Mouse (Mus musculus) hindbrain, postnatal 0 days (tissue): ENCODE measurements around the gene Ret. TPM values are rescaled to one million over a fixed set of nuclear protein-coding genes. Genes with fewer than 3 reads are reported as not detected.

Experiments used
- ATAC-seq: fragments of 200-750 bp; cut with Nextera tagmentation; 2 replicates; pipeline ENCODE4 v1.8.0; 2017; ENCODE audit warnings: mild to moderate bottlenecking, moderate TSS enrichment, moderate library complexity
- DNase-seq: peaks from one replicate; pipeline ENCODE4 v3.0.0-alpha.2; 2015; ENCODE audit warnings: low spot score
- H3K27ac ChIP-seq: fragments of 300-500 bp; sonication (generic); 2 replicates; pipeline ENCODE4 v1.5.1; 2014; ENCODE audit warnings: mild to moderate bottlenecking
- H3K27me3 ChIP-seq: fragments of 300-500 bp; sonication (generic); 2 replicates; pipeline ENCODE4 v1.6.1; 2014; ENCODE audit warnings: low read length, mixed read lengths; ENCODE audit not compliant: insufficient read depth
- H3K36me3 ChIP-seq: fragments of 300-500 bp; sonication (generic); 2 replicates; pipeline ENCODE4 v1.6.1; 2014; ENCODE audit warnings: low read length, mixed read lengths; ENCODE audit not compliant: insufficient read depth
- H3K4me1 ChIP-seq: fragments of 300-500 bp; sonication (generic); 2 replicates; pipeline ENCODE4 v1.6.1; 2014; ENCODE audit warnings: antibody characterized with exemption, low read length, mixed read lengths; ENCODE audit not compliant: insufficient read depth
- H3K4me2 ChIP-seq: fragments of 300-500 bp; sonication (generic); 2 replicates; pipeline ENCODE4 v1.6.1; 2014; ENCODE audit warnings: low read depth, mild to moderate bottlenecking, low read length, moderate library complexity, mixed read lengths
- H3K4me3 ChIP-seq: fragments of 300-500 bp; sonication (generic); 2 replicates; pipeline ENCODE4 v1.5.1; 2014; ENCODE audit warnings: low read length
- H3K9ac ChIP-seq: fragments of 300-500 bp; sonication (generic); replicated peaks from 2 replicates; pipeline ENCODE4 v1.6.1; 2014; ENCODE audit warnings: mild to moderate bottlenecking, low read length, moderate library complexity, mixed read lengths
- H3K9me3 ChIP-seq: fragments of 300-500 bp; sonication (generic); 2 replicates; pipeline ENCODE4 v1.6.1; 2016; ENCODE audit warnings: low read length, mixed read lengths
- CTCF ChIP-seq: IDR thresholded peaks from 2 replicates; pipeline ENCODE4 v1.5.1; 2016; ENCODE audit warnings: antibody characterized with exemption, control low read depth, low read depth
- WGBS: fragments of 180-500 bp; shearing (Covaris S2); extraction: QIAGEN DNeasy Blood & Tissue Kit; methylation state at CpG from one replicate; pipeline ENCODE4 v1.1.7; 2014; 5-methylcytosine and 5-hydroxymethylcytosine counted together
- polyA plus RNA-seq: library from polyadenylated mRNA; unstranded; fragments of >200 nt; fragmentation: Nextera tagmentation; extraction: Ambion mirVana; gene quantifications from 2 replicates; pipeline ENCODE4 v1.2.1, GENCODE M21; 2015
- total RNA-seq: library from RNA; depleted of rRNA; stranded (reverse); fragments of >200 nt; gene quantifications from 2 replicates; pipeline ENCODE4 v1.2.3, GENCODE M21; 2014

The Ret gene
- total and polyA plus RNA-seq, 2 experiments from 2014 or later: 15.6 to 58.5 TPM

GRCm38 (mm10) chr6:118192882-118193281, 4.6 kb downstream of the Ret start:
- no peaks in the 10 kb centered on the region for H3K36me3 ChIP-seq
- ATAC-seq (no peak), DNase-seq (no peak)
- TF ChIP-seq CTCF: no peak
- H3K4me3 ChIP-seq: no peak overlapping the region
- no peak overlapping the region for H3K4me2 ChIP-seq
- no peaks in the 10 kb centered on the region for H3K9me3 ChIP-seq
- 50% methylated on average over 3 of the region's 3 CpGs for WGBS
- H3K27ac ChIP-seq: no peak overlapping the region
- H3K9ac ChIP-seq: no peak overlapping the region
- peaks cover 6% of the 10 kb centered on the region; the same call in 1 of the 2 replicates for H3K4me1 ChIP-seq
- peaks cover 11% of the 10 kb centered on the region; the same call in 1 of the 2 replicates for H3K27me3 ChIP-seq

GRCm38 (mm10) chr6:118192199-118192598, 5.3 kb downstream of the Ret start:
- no peak overlapping the region for H3K9ac ChIP-seq
- WGBS: 67% methylated on average over 4 of the region's 4 CpGs
- no peak for TF ChIP-seq CTCF

GRCm38 (mm10) chr6:118189764-118190163, 7.8 kb downstream of the Ret start:
- 69% methylated on average over 3 of the region's 3 CpGs for WGBS
- H3K36me3 ChIP-seq: no peaks in the 10 kb centered on the region

More at GRCm38 (mm10) chr6:118192199-118192598, 5.3 kb downstream of the Ret start:
- DNase-seq: no peak
- H3K4me1 ChIP-seq: no peaks in the 10 kb centered on the region
- H3K4me3 ChIP-seq: no peak overlapping the region
- H3K4me2 ChIP-seq: no peak overlapping the region
- ATAC-seq: no peak
- H3K9me3 ChIP-seq: no peaks in the 10 kb centered on the region
- H3K27me3 ChIP-seq: peaks cover 11% of the 10 kb centered on the region; the same call in 1 of the 2 replicates
- no peaks in the 10 kb centered on the region for H3K36me3 ChIP-seq
- H3K27ac ChIP-seq: no peak overlapping the region

GRCm38 (mm10) chr6:118188599-118188998, 8.9 kb downstream of the Ret start:
- no peaks in the 10 kb centered on the region for H3K36me3 ChIP-seq
- no peak for TF ChIP-seq CTCF
- H3K9me3 ChIP-seq: no peaks in the 10 kb centered on the region
- H3K4me3 ChIP-seq: no peak overlapping the region
- ATAC-seq (no peak), DNase-seq (no peak)
- no peak overlapping the region for H3K4me2 ChIP-seq
- 89% methylated on average over 9 of the region's 9 CpGs for WGBS
- H3K27me3 ChIP-seq: no peaks in the 10 kb centered on the region
- H3K4me1 ChIP-seq: no peaks in the 10 kb centered on the region
- no peak overlapping the region for H3K27ac ChIP-seq
- no peak overlapping the region for H3K9ac ChIP-seq

More at GRCm38 (mm10) chr6:118189764-118190163, 7.8 kb downstream of the Ret start:
- H3K4me1 ChIP-seq: no peaks in the 10 kb centered on the region
- H3K9ac ChIP-seq: no peak overlapping the region
- no peak overlapping the region for H3K4me2 ChIP-seq
- no peak overlapping the region for H3K4me3 ChIP-seq
- H3K9me3 ChIP-seq: no peaks in the 10 kb centered on the region
- 0 out of 2 replicates have a peak, but pooled peaks cover 6% of the 10 kb centered on the region for H3K27me3 ChIP-seq
- ATAC-seq: no peak
- no peak for TF ChIP-seq CTCF
- no peak overlapping the region for H3K27ac ChIP-seq
- no peak for DNase-seq

- H3K27me3 ChIP-seq: no peaks in the 10 kb centered on the region
- ATAC-seq: no peak
- no peaks in the 10 kb centered on the region for H3K9me3 ChIP-seq
- no peaks in the 10 kb centered on the region for H3K36me3 ChIP-seq
- no peaks in the 10 kb centered on the region for H3K4me1 ChIP-seq
- TF ChIP-seq CTCF: no peak
- H3K9ac ChIP-seq: no peak overlapping the region
- 71% methylated on average over 3 of the region's 3 CpGs for WGBS
- no peak overlapping the region for H3K4me2 ChIP-seq
- H3K27ac ChIP-seq: no peak overlapping the region
- no peak overlapping the region for H3K4me3 ChIP-seq
- no peak for DNase-seq
These were observed 10.3 kb downstream of the Ret start for GRCm38 (mm10) chr6:118187285-118187641.

- no peak overlapping the region for H3K4me2 ChIP-seq
- H3K27me3 ChIP-seq: no peaks in the 10 kb centered on the region
These were observed 10.8 kb downstream of the Ret start for GRCm38 (mm10) chr6:118186620-118187284.

GRCm38 (mm10) chr6:118184126-118184525, 13.4 kb downstream of the Ret start:
- no peaks in the 10 kb centered on the region for H3K27me3 ChIP-seq
- WGBS: 84% methylated on average over 10 of the region's 10 CpGs
- no peak overlapping the region for H3K9ac ChIP-seq
- H3K4me2 ChIP-seq: no peak overlapping the region
- DNase-seq (no peak), ATAC-seq (no peak)
- H3K9me3 ChIP-seq: no peaks in the 10 kb centered on the region
- no peak overlapping the region for H3K27ac ChIP-seq
- TF ChIP-seq CTCF: no peak
- H3K36me3 ChIP-seq: no peaks in the 10 kb centered on the region
- no peak overlapping the region for H3K4me3 ChIP-seq
- H3K4me1 ChIP-seq: no peaks in the 10 kb centered on the region

More at GRCm38 (mm10) chr6:118186620-118187284, 10.8 kb downstream of the Ret start:
- Histone ChIP-seq H3K4me3 (no peak overlapping the region), H3K4me1 (no peaks in the 10 kb centered on the region), H3K36me3 (no peaks in the 10 kb centered on the region), H3K9ac (no peak overlapping the region), H3K9me3 (no peaks in the 10 kb centered on the region), H3K27ac (no peak overlapping the region)
- no peak for TF ChIP-seq CTCF
- WGBS: 51% methylated on average over 17 of the region's 17 CpGs
- peak; percentile 58 for ATAC-seq
- no peak for DNase-seq
